Mouse (Mus musculus) limb, embryonic 11.5 days (tissue): ENCODE measurements around the gene Dynlt3. TPM values are rescaled to one million over a fixed set of nuclear protein-coding genes. Genes with fewer than 3 reads are reported as not detected.
"Not testable (repeated sequence)": the region's sequence is repeated elsewhere in the genome, so short reads cannot be mapped to it uniquely, and the experiment has no call there.

Experiments
- ATAC-seq: fragments of 200-750 bp; cut with Nextera tagmentation; 2 replicates; pipeline ENCODE4 v1.8.0; 2017; ENCODE audit warnings: low read depth; ENCODE audit not compliant: insufficient number of reproducible peaks, low FRiP score, low TSS enrichment
- DNase-seq: peaks from one replicate; pipeline ENCODE4 v3.0.0-alpha.2; 2015; ENCODE audit warnings: low spot score
- H3K27ac ChIP-seq: fragments of 300-500 bp; sonication (generic); replicated peaks from 2 replicates; pipeline ENCODE4 v1.5.1; 2014; ENCODE audit warnings: low read depth, mild to moderate bottlenecking, low read length
- H3K27me3 ChIP-seq: fragments of 300-500 bp; sonication (generic); 2 replicates; pipeline ENCODE4 v1.6.1; 2014; ENCODE audit warnings: mild to moderate bottlenecking, low read length, mixed read lengths; ENCODE audit not compliant: control insufficient read depth, insufficient read depth
- H3K36me3 ChIP-seq: fragments of 300-500 bp; sonication (generic); 2 replicates; pipeline ENCODE4 v1.6.1; 2014; ENCODE audit warnings: mild to moderate bottlenecking, low read length, moderate library complexity, mixed read lengths; ENCODE audit not compliant: control insufficient read depth, insufficient read depth
- H3K4me1 ChIP-seq: fragments of 300-500 bp; sonication (generic); 2 replicates; pipeline ENCODE4 v1.6.1; 2014; ENCODE audit warnings: low read length, mixed read lengths; ENCODE audit not compliant: control insufficient read depth, insufficient read depth
- H3K4me2 ChIP-seq: fragments of 300-500 bp; sonication (generic); 2 replicates; pipeline ENCODE4 v1.6.1; 2014; ENCODE audit warnings: low read depth, mild to moderate bottlenecking, moderate library complexity; ENCODE audit not compliant: severe bottlenecking
- H3K4me3 ChIP-seq: fragments of 300-500 bp; sonication (generic); 2 replicates; pipeline ENCODE4 v1.5.1; 2014; ENCODE audit warnings: low read depth, low read length
- H3K9ac ChIP-seq: fragments of 300-500 bp; sonication (generic); 2 replicates; pipeline ENCODE4 v1.6.1; 2014; ENCODE audit warnings: mild to moderate bottlenecking, low read length
- H3K9me3 ChIP-seq: fragments of 300-500 bp; sonication (generic); 2 replicates; pipeline ENCODE4 v1.6.1; 2016; ENCODE audit warnings: low read length; ENCODE audit not compliant: control insufficient read depth
- WGBS: fragments of 180-500 bp; shearing (Covaris S2); extraction: QIAGEN DNeasy Blood & Tissue Kit; methylation state at CpG from one replicate; pipeline ENCODE4 v1.1.7; 2014; 5-methylcytosine and 5-hydroxymethylcytosine counted together
- polyA plus RNA-seq: library from polyadenylated mRNA; unstranded; fragments of >200 nt; fragmentation: Nextera tagmentation; extraction: Ambion mirVana; gene quantifications from 2 replicates; pipeline ENCODE4 v1.2.1, GENCODE M21; 2014

Gene Dynlt3
- 18.9 and 19.6 TPM in 2 replicates for polyA plus RNA-seq

DNA sequence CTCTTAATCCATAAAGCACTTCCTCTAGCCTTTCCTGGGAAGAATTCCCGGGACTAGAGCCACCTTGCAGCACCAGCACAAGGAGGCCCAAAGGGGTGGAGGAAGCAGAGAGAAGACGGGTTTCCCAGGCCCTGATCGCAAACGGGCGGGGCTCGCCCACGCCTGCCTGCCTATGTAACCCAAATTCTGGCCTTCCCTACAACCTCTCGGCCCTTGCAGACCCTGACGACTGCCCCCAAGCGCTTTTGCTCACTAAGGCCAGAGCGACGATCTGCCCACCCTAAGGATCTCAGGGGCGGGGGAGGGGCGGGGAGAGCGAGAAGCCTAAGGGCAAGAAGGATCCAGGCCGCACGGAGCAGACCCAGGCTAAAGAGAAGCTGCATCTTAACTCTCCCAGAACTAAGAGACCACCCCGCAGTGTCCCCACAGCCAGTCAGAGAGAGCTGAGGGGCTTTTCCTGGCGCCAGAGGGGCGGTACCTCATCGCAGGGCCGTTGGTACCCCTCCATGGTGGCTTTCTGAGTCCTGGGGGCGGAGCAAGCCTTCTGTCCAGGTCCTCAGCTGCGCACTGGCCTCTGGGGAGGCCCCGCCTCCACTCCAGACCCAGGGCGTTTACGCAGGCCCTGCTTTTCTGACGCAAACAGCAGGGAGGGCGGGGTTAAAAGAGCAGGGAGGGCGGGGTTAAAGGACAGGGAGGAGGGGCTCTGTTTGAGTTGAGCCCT lies at the start of gene Dynlt3:
TSS of gene Dynlt3 (minus strand) at position 613 of the 721 bp plus-strand sequence.
- peak; percentile 79 for DNase-seq
- H3K9me3 ChIP-seq: no peaks in the 10 kb centered on the region
- no peaks in the 10 kb centered on the region for H3K27me3 ChIP-seq
- H3K27ac ChIP-seq: peak within 1 kb of the TSS; percentile 47; the same call in 1 of the 2 replicates
- H3K4me1 ChIP-seq: no peaks in the 10 kb centered on the region
- H3K9ac ChIP-seq: peak within 1 kb of the TSS; percentile 47
- WGBS: 9% methylated on average over 28 of the region's 30 CpGs
- no peaks in the 10 kb centered on the region for H3K36me3 ChIP-seq
- H3K4me2 ChIP-seq: peak within 1 kb of the TSS; percentile 36
- ATAC-seq: peak; percentile 99
- H3K4me3 ChIP-seq: peak within 1 kb of the TSS; percentile 36

GRCm38 (mm10) chrX:9699815-9700214 lies 37.0 kb upstream of the Dynlt3 start:
- H3K27ac ChIP-seq: no peak overlapping the region
- no peak overlapping the region for H3K4me2 ChIP-seq
- H3K36me3 ChIP-seq: no peaks in the 10 kb centered on the region
- no peak for ATAC-seq
- no peak for DNase-seq
- H3K9me3 ChIP-seq: no peaks in the 10 kb centered on the region
- H3K9ac ChIP-seq: no peak overlapping the region
- H3K27me3 ChIP-seq: no peaks in the 10 kb centered on the region
- no peaks in the 10 kb centered on the region for H3K4me1 ChIP-seq
- WGBS: 83% methylated on average over 3 of the region's 3 CpGs
- H3K4me3 ChIP-seq: no peak overlapping the region

- no peak for ATAC-seq
- no peak overlapping the region for H3K27ac ChIP-seq
- no peak overlapping the region for H3K9ac ChIP-seq
- no peaks in the 10 kb centered on the region for H3K27me3 ChIP-seq
- WGBS: 71% methylated on average over 6 of the region's 6 CpGs
- H3K36me3 ChIP-seq: no peaks in the 10 kb centered on the region
- no peaks in the 10 kb centered on the region for H3K4me1 ChIP-seq
- H3K9me3 ChIP-seq: no peaks in the 10 kb centered on the region
- no peak for DNase-seq
- H3K4me3 ChIP-seq: no peak overlapping the region
- H3K4me2 ChIP-seq: no peak overlapping the region
Observed at GRCm38 (mm10) chrX:9695997-9696396, 33.2 kb upstream of the Dynlt3 start.

DNA sequence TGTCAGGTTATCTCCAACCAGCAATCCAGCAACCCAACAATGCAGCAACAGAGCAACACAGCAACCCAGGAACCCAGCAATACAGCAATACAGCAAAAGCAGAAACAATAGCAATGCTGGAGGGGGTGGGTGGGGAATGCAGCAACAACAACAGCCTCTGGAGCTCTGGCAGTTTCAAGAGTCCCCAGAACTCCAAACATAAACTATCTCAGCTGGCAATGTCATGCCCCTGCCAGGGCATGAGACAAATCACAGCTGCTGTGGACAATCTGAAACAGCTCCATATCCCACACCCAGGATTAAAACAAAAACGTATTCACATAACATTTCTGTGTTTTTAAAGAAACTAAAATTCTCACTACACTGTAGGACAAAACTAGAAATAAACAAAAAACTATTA lies 9.2 kb upstream of the Dynlt3 start:
- no peak overlapping the region for H3K27ac ChIP-seq

DNA sequence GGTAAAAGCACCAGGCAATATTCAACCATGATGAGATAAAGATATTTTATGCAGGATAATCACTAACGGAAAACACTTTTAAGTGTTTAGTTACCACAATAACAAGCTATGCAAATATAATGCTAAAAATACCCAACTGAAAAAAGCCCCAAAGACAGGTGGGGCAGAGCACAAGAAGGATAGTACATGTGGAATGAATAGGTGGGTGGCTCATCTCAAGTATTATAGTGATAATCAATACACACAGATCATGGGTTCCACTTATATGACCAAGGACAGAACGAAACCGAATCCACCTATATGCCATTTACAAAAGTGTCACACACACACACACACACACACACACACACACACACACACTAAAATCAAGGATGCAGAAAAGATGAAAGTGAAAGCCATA lies 8.6 kb upstream of the Dynlt3 start:
- ATAC-seq (no peak), DNase-seq (no peak)
- 83% methylated on average over 3 of the region's 3 CpGs for WGBS
- no peak overlapping the region for H3K4me2 ChIP-seq
- no peak overlapping the region for H3K4me3 ChIP-seq
- no peaks in the 10 kb centered on the region for H3K27me3 ChIP-seq
- no peak overlapping the region for H3K9ac ChIP-seq
- H3K4me1 ChIP-seq: no peaks in the 10 kb centered on the region
- H3K27ac ChIP-seq: no peak overlapping the region
- H3K36me3 ChIP-seq: no peaks in the 10 kb centered on the region
- H3K9me3 ChIP-seq: no peaks in the 10 kb centered on the region

More for the DNA sequence above, 9.2 kb upstream of the Dynlt3 start:
- DNase-seq: no peak
- Histone ChIP-seq H3K36me3 (no peaks in the 10 kb centered on the region), H3K4me1 (no peaks in the 10 kb centered on the region), H3K9me3 (no peaks in the 10 kb centered on the region), H3K4me3 (no peak overlapping the region), H3K9ac (no peak overlapping the region), H3K27me3 (no peaks in the 10 kb centered on the region), H3K4me2 (no peak overlapping the region)
- WGBS: 61% methylated on average over 1 of the region's 1 CpGs
- ATAC-seq: no peak

DNA sequence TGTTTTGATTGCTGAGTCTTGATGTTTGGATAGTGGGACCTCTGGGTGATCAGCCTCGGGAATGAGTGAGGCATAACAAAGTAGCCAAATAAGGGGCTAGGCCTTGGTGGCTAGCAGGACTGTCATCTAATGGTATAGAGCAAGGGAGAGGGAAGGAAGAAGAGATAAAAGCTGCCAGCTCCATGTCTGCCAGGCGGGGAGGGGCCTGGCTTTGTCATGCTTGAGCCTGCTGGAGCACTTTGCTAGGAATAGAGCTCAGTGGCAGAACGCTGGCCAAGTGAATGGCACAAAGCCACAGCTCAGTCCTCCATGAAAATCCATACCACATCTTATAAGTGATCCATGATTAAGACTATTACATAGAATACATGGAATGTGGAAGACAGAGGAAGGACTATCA lies 10.0 kb downstream of the Dynlt3 start:
- Histone ChIP-seq H3K9me3 (no peaks in the 10 kb centered on the region), H3K4me3 (no peak overlapping the region), H3K4me1 (no peaks in the 10 kb centered on the region), H3K4me2 (no peak overlapping the region), H3K9ac (no peak overlapping the region), H3K27me3 (no peaks in the 10 kb centered on the region), H3K36me3 (no peaks in the 10 kb centered on the region), H3K27ac (no peak overlapping the region)
- WGBS: 82% methylated on average over 3 of the region's 3 CpGs
- DNase-seq: no peak
- no peak for ATAC-seq

GRCm38 (mm10) chrX:9640594-9640993 lies 22.2 kb downstream of the Dynlt3 start:
- H3K27me3 ChIP-seq, DNase-seq, ATAC-seq, H3K4me2 ChIP-seq, H3K4me1 ChIP-seq, H3K4me3 ChIP-seq, H3K9ac ChIP-seq, H3K27ac ChIP-seq, H3K36me3 ChIP-seq, H3K9me3 ChIP-seq: not testable (repeated sequence)
- 76% methylated on average over 5 of the region's 5 CpGs for WGBS

DNA sequence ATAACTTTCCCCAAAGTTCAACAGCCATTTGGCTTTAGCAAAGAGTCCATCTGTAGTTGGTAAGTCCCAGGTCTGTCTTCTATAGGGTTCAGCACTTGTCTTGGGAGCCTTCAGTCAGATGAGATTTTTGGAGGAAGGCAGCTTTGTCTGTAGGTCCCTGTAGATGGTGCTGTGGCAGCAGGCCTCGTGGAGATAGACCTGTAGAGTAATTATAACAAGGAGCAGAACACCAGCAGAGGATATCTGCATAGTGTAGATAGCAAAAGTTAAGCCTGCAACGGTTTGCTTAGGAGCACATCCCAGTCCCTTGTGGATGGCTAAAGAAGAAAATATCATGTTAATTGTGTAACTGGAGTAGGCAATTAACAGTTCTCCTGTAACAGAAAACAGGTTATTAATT lies 22.7 kb downstream of the Dynlt3 start:
- WGBS: 68% methylated on average over 2 of the region's 2 CpGs
- not testable (repeated sequence) for H3K27ac ChIP-seq, H3K4me2 ChIP-seq, H3K36me3 ChIP-seq, H3K9me3 ChIP-seq, H3K4me1 ChIP-seq, H3K9ac ChIP-seq, DNase-seq, ATAC-seq, H3K27me3 ChIP-seq, H3K4me3 ChIP-seq
